Mouse (Mus musculus) embryo, embryonic 10 days (tissue): ENCODE data around the gene Sct.
"Not testable (repeated sequence)": the region's sequence is repeated elsewhere in the genome, so short reads cannot be mapped to it uniquely, and the experiment has no call there.

Source experiments
- DNase-seq: peaks from one replicate; pipeline ENCODE4 v3.0.0-alpha.2; 2015; ENCODE audit warnings: low spot score

The Sct gene

DNA sequence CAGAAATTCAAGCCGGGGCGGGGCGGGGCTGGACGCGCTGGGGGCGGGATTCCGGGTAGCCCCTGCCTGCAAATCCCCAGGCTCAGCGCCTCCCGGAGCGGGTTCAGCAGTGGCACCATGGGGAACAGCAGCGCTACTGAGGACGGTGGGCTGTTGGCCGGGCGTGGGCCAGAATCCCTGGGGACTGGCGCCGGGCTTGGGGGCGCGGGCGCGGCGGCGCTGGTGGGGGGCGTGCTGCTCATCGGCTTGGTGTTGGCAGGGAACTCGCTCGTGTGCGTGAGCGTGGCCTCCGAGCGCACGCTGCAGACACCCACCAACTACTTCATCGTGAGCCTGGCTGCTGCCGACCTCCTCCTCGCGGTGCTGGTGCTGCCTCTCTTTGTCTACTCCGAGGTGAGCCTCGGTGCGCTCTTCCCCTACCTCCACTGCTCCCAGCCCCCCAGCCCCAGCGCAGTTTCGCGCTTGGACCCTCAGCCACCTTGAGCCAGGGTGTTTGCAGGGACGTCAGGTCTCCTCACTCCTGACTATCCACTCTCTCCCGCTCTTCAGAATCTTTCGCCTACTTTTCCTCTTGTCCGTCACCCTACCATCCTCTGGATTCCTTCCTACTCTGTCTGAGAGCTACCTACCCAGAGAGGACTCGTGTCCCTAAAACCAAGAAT lies 13.1 kb upstream of the Sct start, which contains the start of gene Drd4:
Gene Drd4, plus strand, starts transcription at position 86 of the 662 bp plus-strand sequence.
- peak; percentile 52 for DNase-seq

DNA sequence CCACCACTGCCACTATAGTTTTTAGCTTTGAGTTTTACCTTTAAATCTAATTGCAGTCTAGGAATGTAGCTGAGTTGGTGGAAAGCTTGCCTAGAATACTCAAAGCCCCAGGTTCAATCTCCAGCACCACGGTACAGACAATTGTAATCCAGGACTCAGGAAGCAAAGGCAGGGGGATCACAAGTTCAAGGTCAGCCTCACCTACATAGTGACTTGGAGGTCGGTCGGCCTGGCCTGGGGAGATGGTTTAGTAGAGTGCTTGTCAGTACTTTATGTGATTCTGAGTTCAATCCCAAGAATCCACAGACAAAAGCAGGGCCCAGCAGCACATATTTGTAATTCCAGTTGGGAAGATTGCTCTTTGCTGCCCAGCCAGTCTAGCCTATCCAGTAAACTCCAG lies 9.1 kb upstream of the Sct start:
- DNase-seq, result no peak

DNA sequence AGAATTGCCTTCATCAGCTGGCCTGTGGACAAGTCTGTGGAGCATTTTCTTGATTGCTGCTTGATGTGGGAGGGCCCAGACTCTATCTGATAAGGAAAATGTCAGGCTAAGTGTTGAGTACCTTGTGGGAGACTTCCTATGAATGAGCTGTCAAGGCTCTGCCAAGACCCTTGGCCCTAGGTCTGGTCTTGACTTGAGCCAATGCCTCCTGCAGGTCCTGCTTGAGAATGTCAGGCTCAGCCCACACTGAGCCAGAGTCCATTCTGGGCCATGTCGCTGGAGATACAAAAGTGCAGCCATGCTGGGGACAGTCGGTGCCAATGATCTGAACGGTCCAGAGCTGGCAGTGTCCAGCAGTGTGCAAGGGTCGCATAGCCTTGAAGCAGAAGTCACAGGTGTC lies 3.8 kb upstream of the Sct start:
- DNase-seq, result no peak

DNA sequence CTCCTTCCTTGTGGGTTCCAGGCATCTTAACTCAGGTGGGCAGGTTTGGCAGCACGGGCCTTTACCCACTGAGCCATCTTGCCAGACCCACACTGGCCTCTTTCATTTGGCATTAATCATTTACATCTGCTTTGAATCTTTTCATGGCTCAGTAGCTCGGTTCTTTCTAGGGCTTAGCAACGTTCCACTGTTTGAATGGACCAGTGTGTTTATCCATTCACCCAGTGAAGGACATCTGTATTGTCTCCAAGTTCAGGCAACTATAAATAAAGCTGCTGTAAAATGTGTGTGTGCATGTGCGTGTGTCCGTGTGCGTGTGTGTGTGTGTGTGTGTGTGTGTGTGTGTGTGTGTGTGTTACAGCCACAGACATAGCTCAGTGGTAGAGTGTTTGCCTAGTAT lies 2.5 kb upstream of the Sct start:
- no peak for DNase-seq

- DNase-seq, result no peak
Observed at GRCm38 (mm10) chr7:141277701-141278678, 943 bp downstream of the Sct start.

DNA sequence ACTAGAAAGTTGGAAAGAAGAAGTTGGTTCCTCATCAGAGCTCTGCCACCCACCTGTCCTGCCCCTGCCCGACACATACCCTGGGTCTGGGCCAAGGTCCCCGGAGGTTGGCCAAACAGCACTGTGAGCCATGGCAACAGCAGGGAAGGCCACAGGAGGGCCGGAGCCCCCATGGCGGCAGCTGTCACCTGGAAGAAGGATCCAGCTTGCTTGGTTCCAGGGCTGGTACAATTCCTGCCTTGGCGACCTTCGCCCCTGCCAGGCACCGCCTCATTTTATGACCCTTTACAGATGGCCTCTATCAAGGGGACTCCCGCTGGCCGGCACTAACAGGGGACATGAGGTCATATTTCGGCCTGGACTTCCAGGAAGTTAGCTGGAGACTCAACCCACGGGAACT lies 2.4 kb downstream of the Sct start, which contains the start of gene Cdhr5:
Gene Cdhr5, minus strand, starts transcription at position 241 of the 400 bp plus-strand sequence.
- no peak for DNase-seq

GRCm38 (mm10) chr7:141275356-141275755 lies 3.6 kb downstream of the Sct start:
- no peak for DNase-seq

- DNase-seq, result no peak
Observed at GRCm38 (mm10) chr7:141270631-141271030, 8.3 kb downstream of the Sct start.

DNA sequence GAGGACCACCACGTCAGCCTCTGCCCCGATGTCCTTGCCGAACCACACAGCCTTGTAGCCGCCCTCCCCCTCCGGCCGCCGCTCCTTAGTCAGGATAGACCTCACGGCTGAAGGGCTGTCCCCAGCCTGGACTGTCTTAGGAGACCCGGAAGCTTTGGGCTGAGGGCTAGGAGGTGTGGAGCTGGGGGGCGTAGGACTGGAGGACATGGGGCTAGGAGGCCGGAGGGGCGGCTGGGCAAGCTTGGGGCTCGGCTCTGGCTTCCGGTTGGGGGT lies 9.7 kb downstream of the Sct start:
- DNase-seq, result no peak

GRCm38 (mm10) chr7:141268466-141269272 lies 10.3 kb downstream of the Sct start:
- DNase-seq, result no peak

GRCm38 (mm10) chr7:141265739-141266561 lies 13.0 kb downstream of the Sct start, which contains the start of gene Irf7:
Gene Irf7 (minus strand): TSS chr7:141266481.
- peak; percentile 41 for DNase-seq

DNA sequence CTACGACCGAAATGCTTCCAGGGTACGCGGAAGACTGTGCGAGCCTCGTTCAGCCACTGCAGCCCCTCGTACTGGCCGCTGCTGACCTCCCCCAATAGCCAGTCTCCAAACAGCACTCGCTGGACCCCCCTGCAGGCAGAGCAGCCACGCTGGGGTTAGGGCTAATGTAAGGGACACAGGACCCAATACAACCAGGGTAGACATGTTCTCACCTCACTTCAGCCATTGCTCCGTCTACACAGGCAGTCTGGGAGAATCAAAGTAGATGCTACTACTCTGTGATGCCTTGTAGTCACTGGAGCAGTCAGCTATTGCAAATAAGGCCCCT lies 13.6 kb downstream of the Sct start:
- DNase-seq, result no peak

DNA sequence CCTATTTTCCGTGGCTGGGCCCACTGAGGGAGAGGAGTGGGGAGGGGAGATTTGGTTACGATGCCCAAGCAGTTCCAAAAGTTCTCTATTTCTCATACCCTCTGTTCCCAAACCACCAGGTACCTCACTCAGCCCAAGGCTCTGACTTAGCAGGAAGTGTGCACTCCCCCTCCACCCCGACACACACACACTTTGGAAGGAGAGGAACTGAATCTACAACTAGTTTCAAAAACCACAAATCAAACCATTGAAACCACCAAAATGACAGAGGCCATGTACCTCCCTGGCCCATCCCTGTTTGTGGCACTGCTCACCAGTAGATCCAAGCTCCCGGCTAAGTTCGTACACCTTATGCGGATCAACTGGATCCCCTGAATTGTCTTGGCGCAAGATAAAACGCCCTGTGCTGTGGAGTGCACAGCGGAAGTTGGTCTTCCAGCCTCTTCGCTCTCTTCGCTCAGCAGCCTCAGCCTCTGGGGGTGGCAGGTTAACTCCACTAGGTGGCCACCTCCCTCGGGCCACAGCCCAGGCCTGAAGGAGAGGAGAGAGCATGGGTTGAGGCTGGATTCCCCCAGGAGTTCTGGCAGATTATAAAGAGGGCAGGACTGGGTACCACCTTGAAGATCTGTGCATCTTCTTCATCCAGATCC lies 14.0 kb downstream of the Sct start:
- DNase-seq, result peak; percentile 58

DNA sequence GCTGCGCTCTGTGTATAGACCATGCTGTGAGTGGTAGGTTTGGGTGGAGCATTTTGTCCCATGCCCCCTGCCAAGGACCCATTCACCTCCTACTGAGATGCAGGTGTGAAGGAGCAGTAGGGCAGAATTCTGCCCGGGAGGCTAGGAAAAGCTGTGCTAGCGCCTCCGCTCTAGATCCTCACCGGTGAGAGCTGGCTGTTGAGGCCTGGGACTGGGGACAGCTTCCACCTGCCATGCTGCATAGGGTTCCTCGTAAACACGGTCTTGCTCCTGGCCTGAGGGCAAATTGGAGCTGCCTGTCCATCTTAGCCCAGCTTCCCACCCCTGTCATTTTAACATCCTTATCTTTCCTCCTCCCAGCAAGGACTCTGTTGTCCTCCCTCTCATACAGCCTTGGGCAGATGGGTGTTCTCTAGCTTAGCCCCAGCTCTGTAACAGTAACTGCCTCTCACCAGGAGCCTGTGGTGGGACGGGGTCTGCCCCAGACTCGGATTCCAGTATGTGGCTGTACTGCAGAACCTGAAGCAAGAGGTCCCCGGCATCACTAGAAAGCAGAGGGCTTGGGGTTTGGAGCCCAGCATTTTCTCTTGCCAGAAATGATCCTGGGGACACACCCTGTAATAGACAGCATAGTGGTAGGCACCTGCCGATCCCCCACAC lies 14.8 kb downstream of the Sct start:
- DNase-seq, result no peak

- DNase-seq, result no peak
Observed at GRCm38 (mm10) chr7:141263640-141264039, 15.3 kb downstream of the Sct start.

- no peak for DNase-seq
Observed at GRCm38 (mm10) chr7:141261480-141261879, 17.5 kb downstream of the Sct start.

- no peak for DNase-seq
Observed at GRCm38 (mm10) chr7:141256159-141256558, 22.8 kb downstream of the Sct start.

DNA sequence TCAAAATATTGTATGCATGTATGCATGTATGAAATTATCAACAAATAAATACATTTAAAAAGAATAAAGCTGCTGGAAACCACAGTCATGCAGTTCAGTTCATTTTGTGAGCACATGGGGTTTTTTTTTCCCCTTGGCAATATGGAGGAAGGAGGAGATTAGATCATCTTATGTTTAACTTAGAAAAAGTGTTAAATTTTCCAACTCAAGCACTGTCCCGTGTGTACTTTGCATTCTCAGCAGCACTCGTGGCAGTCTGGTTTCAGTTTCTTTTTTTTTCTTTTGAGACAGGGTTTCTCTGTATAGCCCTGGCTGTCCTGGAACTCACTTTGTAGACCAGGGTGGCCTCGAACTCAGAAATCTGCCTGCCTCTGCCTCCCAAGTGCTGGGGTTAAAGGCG lies 28.4 kb downstream of the Sct start:
- not testable (repeated sequence) for DNase-seq

- no peak for DNase-seq
Observed at GRCm38 (mm10) chr7:141231551-141231950, 47.4 kb downstream of the Sct start.

DNA sequence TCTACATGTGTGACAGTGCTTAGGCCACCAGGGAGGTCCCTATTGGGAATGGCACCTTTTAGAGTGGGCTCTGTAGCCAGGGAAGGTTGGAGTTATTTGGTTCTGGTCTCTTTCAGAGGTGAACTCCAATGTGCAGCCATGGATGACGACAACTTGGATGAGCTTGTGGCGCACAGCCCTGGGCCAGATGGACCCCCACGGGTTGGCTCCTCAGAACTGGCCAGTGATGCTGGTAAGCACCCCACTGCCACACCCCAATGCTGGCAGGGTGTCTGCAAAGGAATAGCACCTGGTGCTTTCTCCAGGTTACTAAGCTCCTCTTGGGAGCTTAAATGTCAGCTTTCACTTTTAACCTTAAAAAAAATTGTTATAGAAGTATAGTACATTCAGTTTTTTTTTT lies 47.8 kb downstream of the Sct start:
- no peak for DNase-seq

DNA sequence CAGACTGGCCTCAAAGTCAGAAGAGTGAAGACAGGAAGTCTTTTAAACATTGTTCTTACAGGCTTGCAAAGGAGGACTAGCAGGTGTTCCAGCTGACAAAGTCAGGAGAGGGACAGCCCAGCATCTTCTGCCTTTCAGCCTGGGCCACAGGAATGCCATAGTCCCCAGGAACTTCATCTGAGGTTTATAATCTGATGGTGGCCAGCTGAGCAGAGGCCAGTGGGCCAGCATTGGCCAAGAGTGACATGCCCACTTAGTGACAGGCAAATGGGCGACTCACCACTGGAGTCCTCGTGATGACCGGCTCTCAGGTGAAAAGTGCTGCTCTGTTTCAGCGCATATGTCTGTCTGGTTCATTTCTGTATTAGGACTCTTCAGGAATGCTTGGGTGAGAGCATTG lies 48.4 kb downstream of the Sct start:
- DNase-seq, result no peak
